Mouse (Mus musculus) bone marrow, adult 2 months (tissue): ENCODE measurements around the gene Gpr35.

Experiments used
- CTCF ChIP-seq: fragments of 200-500 bp; IDR thresholded peaks from 2 replicates; pipeline ENCODE4 v1.5.1; 2011; ENCODE audit warnings: low read length, control low read depth; ENCODE audit not compliant: control insufficient read depth, insufficient read depth
- POLR2A ChIP-seq: fragments of 200-500 bp; IDR thresholded peaks from 2 replicates; pipeline ENCODE4 v1.6.1; 2011; ENCODE audit warnings: low read depth, mild to moderate bottlenecking, control low read depth, low read length, borderline replicate concordance; ENCODE audit not compliant: control insufficient read depth

- TF ChIP-seq CTCF, result no peak
- TF ChIP-seq POLR2A, result no peak
Observed at GRCm38 (mm10) chr1:92902786-92903185, 47.9 kb upstream of the Gpr35 start, which contains the start of gene Ankmy1.
